Mouse (Mus musculus) spleen, adult 2 months (tissue): ENCODE measurements around the gene Scamp3.

Experiments
- CTCF ChIP-seq: fragments of 200-500 bp; IDR thresholded peaks from 2 replicates; pipeline ENCODE4 v1.5.1; 2011; ENCODE audit warnings: mild to moderate bottlenecking, inconsistent platforms; ENCODE audit not compliant: insufficient read depth, insufficient read length, insufficient replicate concordance; ENCODE audit errors: extremely low read depth
- POLR2A ChIP-seq: fragments of 200-500 bp; IDR thresholded peaks from 2 replicates; pipeline ENCODE4 v1.6.1; 2011; ENCODE audit warnings: low read depth, low read length, inconsistent platforms

DNA sequence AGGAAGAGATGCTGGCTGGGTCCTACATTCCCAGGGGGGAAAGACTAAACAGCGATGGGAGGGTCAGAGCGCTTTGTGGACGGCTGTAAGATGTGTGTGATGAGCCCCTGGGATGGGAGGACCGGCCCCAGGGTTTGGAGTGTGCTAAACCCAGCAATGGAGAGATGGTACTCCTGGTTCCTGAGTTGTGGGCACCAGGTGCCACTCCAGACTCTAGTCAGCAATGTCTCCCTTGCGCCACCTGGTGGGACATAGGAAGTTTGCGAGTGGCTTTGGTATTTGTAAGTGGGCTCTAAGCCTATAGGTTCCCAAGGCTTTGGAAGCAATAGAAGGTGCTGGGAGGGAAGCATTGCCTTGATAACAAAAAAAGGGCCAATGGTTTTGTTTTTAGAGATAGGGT, 38.6 kb downstream of the Scamp3 start:
- TF ChIP-seq CTCF (peak; percentile 73; the same call in 1 of the 2 replicates), POLR2A (no peak)
